Mouse (Mus musculus) heart, postnatal 25 days (tissue): Measurements from ENCODE around the gene BC048671. TPM values are rescaled to one million over a fixed set of nuclear protein-coding genes. Genes with fewer than 3 reads are reported as not detected.

Source experiments
- DNase-seq: peaks from one replicate; pipeline ENCODE4 v3.0.0; 2022; ENCODE audit warnings: low spot score
- intact Hi-C: fragments of 180-260 bp; cut with DNase I; formaldehyde crosslinking; loops from one replicate; pipeline ENCODE4 v1.15.1; 2025
- total RNA-seq, 2 experiments: library from RNA; stranded (reverse); gene quantifications; 2 replicates each; pipeline ENCODE4 v1.2.3; 2021

BC048671 gene
- total RNA-seq, 2 experiments from 2014 or later = not detected

DNA sequence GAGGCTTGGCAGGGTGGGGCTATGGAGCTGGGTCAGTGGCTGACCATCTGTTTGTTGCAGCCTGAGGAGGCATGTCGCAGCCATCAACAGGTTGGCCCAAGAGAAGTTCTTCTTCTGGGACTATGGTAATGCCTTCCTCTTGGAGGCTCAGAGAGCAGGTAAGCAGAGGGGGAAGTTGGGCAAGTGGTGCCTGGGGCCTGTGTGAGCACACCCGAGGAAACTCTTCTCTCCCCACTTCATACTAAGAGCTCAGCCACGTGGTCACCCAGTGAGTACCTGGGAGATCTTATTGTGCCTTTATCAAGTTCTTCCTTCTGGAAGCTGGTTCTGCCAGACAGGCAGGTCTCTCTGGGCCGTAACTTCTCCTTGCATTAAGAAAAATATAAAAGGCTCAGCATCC, 46.2 kb downstream of the BC048671 start:
- intact Hi-C loops = no loop called here
- no peak for DNase-seq

GRCm38 (mm10) chr6:90348500-90348899, 47.5 kb downstream of the BC048671 start:
- no peak for DNase-seq
- intact Hi-C loops = no loop called here

GRCm38 (mm10) chr6:90350011-90350410, 49.0 kb downstream of the BC048671 start:
- no peak for DNase-seq
- intact Hi-C loops = no loop called here

Other genes with a start within 250 kb of the BC048671 start
- not detected for gene Vmn1r49, start 222.7 kb upstream of the BC048671 start, total RNA-seq
- not detected for gene Vmn1r50, start 199.8 kb upstream of the BC048671 start, total RNA-seq
- not detected for gene Vmn1r51, start 178.6 kb upstream of the BC048671 start, total RNA-seq
- gene Vmn1r52, start 126.4 kb upstream of the BC048671 start, total RNA-seq = not detected
- not detected for gene V1ra8, start 98.4 kb upstream of the BC048671 start, total RNA-seq
- not detected for gene Vmn1r53, start 76.8 kb upstream of the BC048671 start, total RNA-seq
- not detected for gene Vmn1r54, start 54.9 kb upstream of the BC048671 start, total RNA-seq
- gene Chst13, start 24.0 kb downstream of the BC048671 start, total RNA-seq = not detected
- not detected for gene Uroc1, start 32.1 kb downstream of the BC048671 start, total RNA-seq
- 10 to 100 TPM; 11.4 to 14.4 TPM for gene Zxdc, start 68.3 kb downstream of the BC048671 start, total RNA-seq
- under 1 TPM in 1 of 2 experiments, not detected in 1; 0.67 TPM for gene Cfap100, start 127.6 kb downstream of the BC048671 start, total RNA-seq
- 10 to 100 TPM; 45.1 to 56.9 TPM for gene Klf15, start 161.4 kb downstream of the BC048671 start, total RNA-seq
- 1 to 10 TPM; 1.5 to 2.3 TPM for gene Aldh1l1, start 185.2 kb downstream of the BC048671 start, total RNA-seq